Mouse (Mus musculus): ENCODE results near the gene Tbc1d1. TPM values are rescaled to one million over a fixed set of nuclear protein-coding genes. Genes with fewer than 3 reads are reported as not detected.

Gene Tbc1d1
- polyA plus RNA-seq, 1 experiment from 2014 or later = 36.3 TPM

- 65% methylated on average over 9 of the region's 9 CpGs for WGBS
- no peaks in the 10 kb centered on the region for H3K27me3 ChIP-seq
- H3K4me1 ChIP-seq = peaks cover 15% of the 10 kb centered on the region
- no peak for ATAC-seq (replicated peaks; ENCODE audit: low FRiP score)
- H3K4me3 ChIP-seq (replicated peaks) = no peak overlapping the region
- H3K4me2 ChIP-seq = no peak overlapping the region
- H3K27ac ChIP-seq = peak overlapping the region; percentile 71
- no peak overlapping the region for H3K9ac ChIP-seq
- H3K9me3 ChIP-seq (replicated peaks) = no peaks in the 10 kb centered on the region
- H3K36me3 ChIP-seq = peaks cover 34% of the 10 kb centered on the region
Observed at GRCm38 (mm10) chr5:64267279-64267678, 111.2 kb downstream of the Tbc1d1 start.

- Histone ChIP-seq H3K27ac (0 out of 2 replicates have a peak overlapping the region, but pooled peaks have one; percentile 37), H3K9ac (no peak overlapping the region), H3K9me3 (replicated peaks) (no peaks in the 10 kb centered on the region), H3K4me3 (replicated peaks) (no peak overlapping the region), H3K4me1 (peaks cover 16% of the 10 kb centered on the region), H3K4me2 (no peak overlapping the region), H3K36me3 (peaks cover 49% of the 10 kb centered on the region), H3K27me3 (no peaks in the 10 kb centered on the region)
- no peak for ATAC-seq (replicated peaks; ENCODE audit: low FRiP score)
- 47% methylated on average over 7 of the region's 7 CpGs for WGBS
Observed at GRCm38 (mm10) chr5:64269669-64270068, 113.6 kb downstream of the Tbc1d1 start.

GRCm38 (mm10) chr5:64273517-64273916 lies 117.4 kb downstream of the Tbc1d1 start:
- Histone ChIP-seq H3K9ac (no peak overlapping the region), H3K36me3 (peaks cover 71% of the 10 kb centered on the region), H3K4me1 (0 out of 2 replicates have a peak, but pooled peaks cover 16% of the 10 kb centered on the region), H3K9me3 (replicated peaks) (no peaks in the 10 kb centered on the region), H3K27ac (no peak overlapping the region), H3K27me3 (no peaks in the 10 kb centered on the region), H3K4me2 (no peak overlapping the region), H3K4me3 (replicated peaks) (no peak overlapping the region)
- no peak for ATAC-seq (replicated peaks; ENCODE audit: low FRiP score)
- 92% methylated on average over 1 of the region's 1 CpGs for WGBS

DNA sequence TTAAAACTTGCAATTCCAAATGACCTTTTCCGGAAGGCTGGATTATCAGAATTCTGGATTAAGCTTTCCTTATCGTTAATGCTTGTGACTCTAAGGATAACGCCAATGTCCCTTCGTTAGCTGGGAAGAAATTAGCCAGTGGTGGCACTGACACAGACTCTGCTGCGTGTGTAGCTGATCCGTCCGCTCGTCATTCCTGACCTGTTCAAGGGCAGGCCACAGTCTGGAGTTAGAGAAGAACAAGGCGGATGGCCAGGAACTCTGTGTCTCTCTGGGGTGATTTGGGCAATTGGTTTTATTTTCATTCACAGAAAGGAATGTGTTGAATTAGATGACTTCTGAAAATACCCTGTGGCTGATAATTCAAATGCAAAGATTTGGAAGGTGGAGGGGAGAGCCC lies 118.2 kb downstream of the Tbc1d1 start:
- Histone ChIP-seq H3K4me3 (replicated peaks) (no peak overlapping the region), H3K27me3 (no peaks in the 10 kb centered on the region), H3K9me3 (replicated peaks) (no peaks in the 10 kb centered on the region), H3K36me3 (peaks cover 76% of the 10 kb centered on the region), H3K9ac (no peak overlapping the region), H3K4me2 (no peak overlapping the region), H3K27ac (no peak overlapping the region), H3K4me1 (0 out of 2 replicates have a peak, but pooled peaks cover 16% of the 10 kb centered on the region)
- no peak for ATAC-seq (replicated peaks; ENCODE audit: low FRiP score)
- 86% methylated on average over 9 of the region's 9 CpGs for WGBS

- Histone ChIP-seq H3K4me1 (0 out of 2 replicates have a peak, but pooled peaks cover 12% of the 10 kb centered on the region), H3K9ac (no peak overlapping the region), H3K27me3 (no peaks in the 10 kb centered on the region), H3K9me3 (replicated peaks) (no peaks in the 10 kb centered on the region), H3K36me3 (peaks cover 71% of the 10 kb centered on the region), H3K27ac (no peak overlapping the region), H3K4me3 (replicated peaks) (no peak overlapping the region), H3K4me2 (no peak overlapping the region)
- ATAC-seq (replicated peaks; ENCODE audit: low FRiP score) = 0 out of 2 replicates have a peak, but pooled peaks have one; percentile 69
- 32% methylated on average over 17 of the region's 17 CpGs for WGBS
Observed at GRCm38 (mm10) chr5:64274738-64275451, 118.8 kb downstream of the Tbc1d1 start.

GRCm38 (mm10) chr5:64277646-64278191 lies 121.6 kb downstream of the Tbc1d1 start:
- Histone ChIP-seq H3K27ac (no peak overlapping the region), H3K9me3 (replicated peaks) (no peaks in the 10 kb centered on the region), H3K36me3 (peaks cover 68% of the 10 kb centered on the region), H3K4me3 (replicated peaks) (no peak overlapping the region), H3K9ac (no peak overlapping the region), H3K4me2 (no peak overlapping the region), H3K27me3 (no peaks in the 10 kb centered on the region), H3K4me1 (peaks cover 19% of the 10 kb centered on the region)
- ATAC-seq (replicated peaks; ENCODE audit: low FRiP score) = no peak
- 76% methylated on average over 7 of the region's 7 CpGs for WGBS

GRCm38 (mm10) chr5:64279668-64280067 lies 123.6 kb downstream of the Tbc1d1 start:
- H3K4me1 ChIP-seq = peaks cover 13% of the 10 kb centered on the region
- H3K27me3 ChIP-seq = no peaks in the 10 kb centered on the region
- H3K4me3 ChIP-seq (replicated peaks) = no peak overlapping the region
- no peak overlapping the region for H3K9ac ChIP-seq
- H3K4me2 ChIP-seq = no peak overlapping the region
- no peak overlapping the region for H3K27ac ChIP-seq
- 0 out of 2 replicates have a peak, but pooled peaks have one; percentile 20 for ATAC-seq (replicated peaks; ENCODE audit: low FRiP score)
- 29% methylated on average over 7 of the region's 7 CpGs for WGBS
- no peaks in the 10 kb centered on the region for H3K9me3 ChIP-seq (replicated peaks)
- peaks cover 70% of the 10 kb centered on the region for H3K36me3 ChIP-seq

GRCm38 (mm10) chr5:64280191-64280590 lies 124.1 kb downstream of the Tbc1d1 start:
- no peak overlapping the region for H3K4me2 ChIP-seq
- no peak overlapping the region for H3K9ac ChIP-seq
- H3K4me1 ChIP-seq = peaks cover 11% of the 10 kb centered on the region
- no peaks in the 10 kb centered on the region for H3K9me3 ChIP-seq (replicated peaks)
- 0 out of 2 replicates have a peak overlapping the region, but pooled peaks have one; percentile 5 for H3K27ac ChIP-seq
- H3K27me3 ChIP-seq = no peaks in the 10 kb centered on the region
- H3K36me3 ChIP-seq = peaks cover 70% of the 10 kb centered on the region
- WGBS = 91% methylated on average over 8 of the region's 8 CpGs
- no peak for ATAC-seq (replicated peaks; ENCODE audit: low FRiP score)
- no peak overlapping the region for H3K4me3 ChIP-seq (replicated peaks)

GRCm38 (mm10) chr5:64280613-64281012 lies 124.5 kb downstream of the Tbc1d1 start:
- no peaks in the 10 kb centered on the region for H3K27me3 ChIP-seq
- H3K9ac ChIP-seq = no peak overlapping the region
- 0 out of 2 replicates have a peak overlapping the region, but pooled peaks have one; percentile 5 for H3K27ac ChIP-seq
- H3K4me1 ChIP-seq = peaks cover 8% of the 10 kb centered on the region
- no peaks in the 10 kb centered on the region for H3K9me3 ChIP-seq (replicated peaks)
- peaks cover 66% of the 10 kb centered on the region for H3K36me3 ChIP-seq
- H3K4me2 ChIP-seq = no peak overlapping the region
- 52% methylated on average over 4 of the region's 4 CpGs for WGBS
- H3K4me3 ChIP-seq (replicated peaks) = no peak overlapping the region
- ATAC-seq (replicated peaks; ENCODE audit: low FRiP score) = no peak

DNA sequence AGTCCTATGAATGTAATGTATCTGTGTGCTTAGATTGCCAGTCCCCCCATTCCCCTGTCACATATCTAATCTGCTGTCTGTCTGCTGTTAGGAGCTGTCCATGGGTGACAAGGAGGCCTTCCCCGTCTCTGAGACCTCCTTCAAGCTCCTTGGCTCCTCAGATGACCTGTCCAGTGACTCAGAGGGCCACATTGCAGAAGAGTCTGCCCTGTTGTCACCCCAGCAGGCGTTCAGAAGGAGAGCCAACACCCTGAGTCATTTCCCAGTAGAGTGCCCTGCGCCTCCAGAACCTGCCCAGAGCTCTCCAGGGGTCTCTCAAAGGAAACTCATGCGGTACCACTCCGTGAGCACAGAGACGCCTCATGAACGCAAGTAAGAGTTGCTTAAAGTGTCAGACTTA lies 125.6 kb downstream of the Tbc1d1 start:
- no peak overlapping the region for H3K4me3 ChIP-seq (replicated peaks)
- H3K4me2 ChIP-seq = no peak overlapping the region
- peaks cover 12% of the 10 kb centered on the region for H3K4me1 ChIP-seq
- peaks cover 66% of the 10 kb centered on the region for H3K36me3 ChIP-seq
- no peak overlapping the region for H3K9ac ChIP-seq
- H3K27ac ChIP-seq = no peak overlapping the region
- no peaks in the 10 kb centered on the region for H3K9me3 ChIP-seq (replicated peaks)
- WGBS = 90% methylated on average over 7 of the region's 7 CpGs
- no peaks in the 10 kb centered on the region for H3K27me3 ChIP-seq
- ATAC-seq (replicated peaks; ENCODE audit: low FRiP score) = no peak

DNA sequence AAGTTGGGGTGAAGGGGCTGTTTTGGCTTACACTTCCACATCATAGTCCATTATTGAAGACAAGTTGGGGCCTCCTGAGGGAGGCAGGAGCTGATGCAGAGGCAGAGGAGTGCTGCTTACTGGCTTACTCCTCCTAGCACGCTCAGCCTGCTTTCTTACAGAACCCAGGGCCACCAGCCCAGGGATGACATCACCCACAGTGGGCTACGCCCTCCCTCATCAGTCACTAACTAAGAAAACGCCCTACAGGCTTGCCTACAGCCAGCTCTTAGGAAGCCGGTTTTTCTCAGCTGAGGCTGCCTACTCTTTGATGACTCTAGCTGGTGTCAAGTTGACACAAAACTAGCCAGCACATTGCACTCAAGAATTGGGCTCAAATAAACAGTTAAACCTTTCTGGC lies 126.5 kb downstream of the Tbc1d1 start:
- Histone ChIP-seq H3K9me3 (replicated peaks) (no peaks in the 10 kb centered on the region), H3K4me1 (peaks cover 20% of the 10 kb centered on the region), H3K4me2 (no peak overlapping the region), H3K27me3 (no peaks in the 10 kb centered on the region), H3K36me3 (peaks cover 68% of the 10 kb centered on the region), H3K4me3 (replicated peaks) (no peak overlapping the region), H3K9ac (no peak overlapping the region), H3K27ac (no peak overlapping the region)
- WGBS = 69% methylated on average over 4 of the region's 4 CpGs
- no peak for ATAC-seq (replicated peaks; ENCODE audit: low FRiP score)

DNA sequence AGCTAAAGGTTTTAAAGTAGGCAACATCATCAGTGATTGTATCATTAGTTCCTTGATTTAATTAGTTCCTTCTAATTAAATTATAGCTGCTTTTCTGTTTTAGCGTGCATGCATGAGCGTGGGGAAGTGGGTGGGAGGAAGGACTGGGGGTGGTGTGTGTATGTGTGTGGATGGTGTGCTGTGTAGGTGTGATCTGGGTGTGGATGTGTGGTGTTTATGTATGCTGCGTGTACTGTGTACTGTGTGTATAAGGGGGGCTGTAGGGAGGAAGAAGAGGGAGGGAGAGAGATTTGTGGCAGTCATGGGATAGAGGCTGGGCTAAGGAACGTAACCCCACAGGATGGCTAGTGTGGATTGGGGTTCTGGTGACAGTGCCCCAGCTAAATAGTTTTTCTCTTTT lies 129.2 kb downstream of the Tbc1d1 start:
- Histone ChIP-seq H3K36me3 (peaks cover 55% of the 10 kb centered on the region), H3K27me3 (no peaks in the 10 kb centered on the region)

More for the DNA sequence above, 129.2 kb downstream of the Tbc1d1 start:
- H3K9ac ChIP-seq = no peak overlapping the region
- no peak overlapping the region for H3K27ac ChIP-seq
- H3K4me3 ChIP-seq (replicated peaks) = no peak overlapping the region
- H3K9me3 ChIP-seq (replicated peaks) = no peaks in the 10 kb centered on the region
- WGBS = 80% methylated on average over 4 of the region's 4 CpGs
- H3K4me2 ChIP-seq = no peak overlapping the region
- no peak for ATAC-seq (replicated peaks; ENCODE audit: low FRiP score)
- H3K4me1 ChIP-seq = peaks cover 38% of the 10 kb centered on the region
